Mouse (Mus musculus) embryonic facial prominence, embryonic 11.5 days (tissue): ENCODE measurements around the gene March1. TPM values are rescaled to one million over a fixed set of nuclear protein-coding genes. Genes with fewer than 3 reads are reported as not detected.

Experiments
- ATAC-seq: fragments of 200-750 bp; cut with Nextera tagmentation; replicated peaks from 2 replicates; pipeline ENCODE4 v1.8.0; 2017; ENCODE audit warnings: low read depth; ENCODE audit not compliant: insufficient number of reproducible peaks, low FRiP score, low TSS enrichment
- DNase-seq: peaks from one replicate; pipeline ENCODE4 v3.0.0-alpha.2; 2015; ENCODE audit warnings: low spot score
- H3K27ac ChIP-seq: fragments of 300-500 bp; sonication (generic); replicated peaks from 2 replicates; pipeline ENCODE4 v1.5.1; 2014; ENCODE audit warnings: mild to moderate bottlenecking, low read depth, low read length, control low read depth
- H3K27me3 ChIP-seq: fragments of 300-500 bp; sonication (generic); 2 replicates; pipeline ENCODE4 v1.6.1; 2014; ENCODE audit warnings: mild to moderate bottlenecking, low read length, moderate library complexity, mixed read lengths; ENCODE audit not compliant: control insufficient read depth, insufficient read depth
- H3K36me3 ChIP-seq: fragments of 300-500 bp; sonication (generic); replicated peaks from 2 replicates; pipeline ENCODE4 v1.6.1; 2014; ENCODE audit warnings: low read depth, mild to moderate bottlenecking, low read length, moderate library complexity, mixed read lengths; ENCODE audit not compliant: control insufficient read depth, insufficient read depth
- H3K4me1 ChIP-seq: fragments of 300-500 bp; sonication (generic); 2 replicates; pipeline ENCODE4 v1.6.1; 2014; ENCODE audit warnings: low read length, mixed read lengths; ENCODE audit not compliant: control insufficient read depth, insufficient read depth
- H3K4me2 ChIP-seq: fragments of 300-500 bp; sonication (generic); 2 replicates; pipeline ENCODE4 v1.6.1; 2014; ENCODE audit warnings: low read depth, mild to moderate bottlenecking, control low read depth, low read length, moderate library complexity
- H3K4me3 ChIP-seq: fragments of 300-500 bp; sonication (generic); 2 replicates; pipeline ENCODE4 v1.5.1; 2014; ENCODE audit warnings: low read depth, low read length, control low read depth
- H3K9ac ChIP-seq: fragments of 300-500 bp; sonication (generic); replicated peaks from 2 replicates; pipeline ENCODE4 v1.6.1; 2014; ENCODE audit warnings: mild to moderate bottlenecking, control low read depth, low read length
- H3K9me3 ChIP-seq: fragments of 300-500 bp; sonication (generic); replicated peaks from 2 replicates; pipeline ENCODE4 v1.6.1; 2016; ENCODE audit warnings: mild to moderate bottlenecking, low read length, inconsistent platforms, mixed read lengths; ENCODE audit not compliant: control insufficient read depth
- WGBS: fragments of 180-500 bp; shearing (Covaris S2); extraction: QIAGEN DNeasy Blood & Tissue Kit; methylation state at CpG from one replicate; pipeline ENCODE4 v1.1.7; 2014; 5-methylcytosine and 5-hydroxymethylcytosine counted together
- polyA plus RNA-seq: library from polyadenylated mRNA; unstranded; fragments of >200 nt; fragmentation: Nextera tagmentation; extraction: Ambion mirVana; gene quantifications from 2 replicates; pipeline ENCODE4 v1.2.1, GENCODE M21; 2014

March1 gene
- polyA plus RNA-seq, result 0.70 and 1.0 TPM in 2 replicates

DNA sequence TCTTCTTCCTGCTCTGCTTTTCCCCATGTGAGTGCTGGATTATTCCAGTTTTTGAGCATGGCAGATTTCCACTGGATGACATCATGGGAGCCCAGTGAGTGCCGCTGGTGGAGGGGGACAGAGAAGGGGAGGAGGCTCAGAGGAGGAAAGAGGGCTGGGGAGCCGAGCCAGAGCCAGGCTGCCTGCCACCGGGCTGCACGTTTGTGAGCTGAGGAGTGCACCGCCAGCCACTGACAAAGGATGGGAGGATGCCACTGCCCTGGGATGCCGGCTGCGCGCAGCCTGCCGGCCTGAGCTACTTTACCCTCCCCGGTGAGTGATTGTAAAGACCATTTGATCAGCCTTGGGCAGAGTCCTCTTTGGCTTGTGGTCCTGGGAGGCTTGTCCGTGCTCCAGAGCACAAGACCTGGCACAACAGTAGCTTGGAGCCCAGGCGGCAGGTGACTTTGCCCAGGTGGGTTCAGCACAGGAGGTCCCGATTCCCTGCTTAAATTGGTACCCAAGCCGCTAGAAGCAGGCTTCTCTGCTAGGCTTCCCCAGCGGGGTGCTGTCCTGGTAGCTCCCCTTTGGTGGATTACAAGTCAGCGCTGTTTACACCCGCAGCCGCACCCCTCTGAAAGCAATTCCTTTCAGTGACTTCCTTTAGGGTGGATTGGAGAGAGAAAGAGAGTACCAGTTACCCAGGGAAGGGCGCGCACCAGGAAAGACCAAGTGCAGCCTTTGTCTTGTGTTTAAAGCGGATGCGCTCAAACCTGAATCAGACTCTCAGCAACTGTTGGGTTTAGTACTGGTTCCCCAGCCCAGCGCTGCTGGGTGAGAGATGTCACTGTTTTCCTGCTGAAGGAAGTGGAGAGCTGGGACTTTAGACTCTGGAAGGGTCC, at the start of gene March1:
Gene March1, plus strand, starts transcription at position 30 of the 881 bp plus-strand sequence.
- no peaks in the 10 kb centered on the region for H3K36me3 ChIP-seq
- H3K4me3 ChIP-seq, result 0 out of 2 replicates have a peak within 1 kb of the TSS, but pooled peaks have one; percentile 6
- 1% methylated on average over 21 of the region's 23 CpGs for WGBS
- H3K9ac ChIP-seq, result no peak within 1 kb of the TSS
- no peaks in the 10 kb centered on the region for H3K9me3 ChIP-seq
- no peak for ATAC-seq
- DNase-seq, result no peak
- H3K27ac ChIP-seq, result no peak within 1 kb of the TSS
- H3K4me1 ChIP-seq, result no peaks in the 10 kb centered on the region
- H3K27me3 ChIP-seq, result peaks cover 13% of the 10 kb centered on the region
- peak within 1 kb of the TSS; percentile 30 for H3K4me2 ChIP-seq

DNA sequence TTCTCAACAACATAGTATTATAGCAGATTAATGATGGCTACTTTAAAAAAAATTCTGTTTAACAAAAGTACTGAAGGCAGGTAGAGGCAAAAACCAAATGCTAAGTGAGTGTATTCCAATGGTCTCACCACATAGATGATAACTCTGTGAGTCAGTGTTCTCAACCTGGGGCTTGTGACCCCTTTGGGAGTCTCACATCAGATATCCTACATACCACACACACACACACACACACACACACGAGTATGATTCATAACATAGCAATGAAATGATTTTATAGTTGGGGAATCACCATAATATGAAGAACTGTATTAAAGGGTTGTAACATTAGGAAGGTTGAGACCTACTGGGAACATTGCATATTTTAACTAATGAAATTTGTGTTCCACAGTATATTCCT, 30.8 kb upstream of the March1 start:
- Histone ChIP-seq H3K27me3 (no peaks in the 10 kb centered on the region), H3K4me2 (no peak overlapping the region), H3K4me3 (no peak overlapping the region), H3K9ac (no peak overlapping the region), H3K4me1 (no peaks in the 10 kb centered on the region), H3K36me3 (no peaks in the 10 kb centered on the region), H3K27ac (no peak overlapping the region), H3K9me3 (no peaks in the 10 kb centered on the region)
- ATAC-seq, result no peak
- 65% methylated on average over 1 of the region's 1 CpGs for WGBS
- DNase-seq, result no peak

DNA sequence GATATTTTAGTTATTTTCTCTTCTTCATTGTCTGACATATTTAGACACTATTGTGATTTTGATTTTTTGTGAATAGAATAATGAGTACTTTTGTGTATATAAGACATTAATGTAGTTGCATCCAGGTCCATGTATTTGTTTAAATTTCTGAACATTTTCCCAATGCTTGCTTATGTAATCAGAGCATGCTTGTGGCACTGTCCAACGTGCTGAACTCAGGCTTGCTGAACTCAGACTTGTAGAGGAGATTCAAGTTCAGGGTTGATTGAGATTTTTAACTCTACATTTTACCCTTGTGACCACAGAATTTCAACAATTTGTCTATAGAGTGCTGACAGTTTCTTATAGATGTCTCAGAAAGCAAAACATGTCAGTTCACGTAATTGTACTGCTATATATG, 14.5 kb upstream of the March1 start:
- Histone ChIP-seq H3K27ac (no peak overlapping the region), H3K4me1 (no peaks in the 10 kb centered on the region), H3K27me3 (no peaks in the 10 kb centered on the region), H3K4me3 (no peak overlapping the region), H3K36me3 (no peaks in the 10 kb centered on the region), H3K4me2 (no peak overlapping the region), H3K9ac (no peak overlapping the region), H3K9me3 (no peaks in the 10 kb centered on the region)
- ATAC-seq (no peak), DNase-seq (peak; percentile 66)
- 52% methylated on average over 2 of the region's 2 CpGs for WGBS

DNA sequence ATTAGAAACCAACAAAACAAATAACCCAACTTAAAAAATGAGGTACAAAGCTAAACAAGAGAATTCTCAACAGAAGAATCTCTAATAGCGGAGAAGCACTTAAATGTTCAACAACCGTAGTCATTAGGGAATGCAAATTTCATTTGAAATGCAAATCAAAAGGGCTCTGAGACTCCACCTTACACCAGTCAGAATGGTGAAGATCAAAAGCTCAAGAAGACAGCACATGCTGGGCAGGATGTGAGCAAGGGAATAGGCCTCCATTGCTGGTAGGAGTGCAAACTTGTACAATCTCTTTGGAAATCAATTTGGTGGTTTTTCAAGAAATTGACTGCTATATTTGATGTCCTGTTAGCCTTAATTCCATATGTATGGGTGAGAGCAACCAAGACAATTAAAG, 8.2 kb upstream of the March1 start:
- no peak for ATAC-seq

DNA sequence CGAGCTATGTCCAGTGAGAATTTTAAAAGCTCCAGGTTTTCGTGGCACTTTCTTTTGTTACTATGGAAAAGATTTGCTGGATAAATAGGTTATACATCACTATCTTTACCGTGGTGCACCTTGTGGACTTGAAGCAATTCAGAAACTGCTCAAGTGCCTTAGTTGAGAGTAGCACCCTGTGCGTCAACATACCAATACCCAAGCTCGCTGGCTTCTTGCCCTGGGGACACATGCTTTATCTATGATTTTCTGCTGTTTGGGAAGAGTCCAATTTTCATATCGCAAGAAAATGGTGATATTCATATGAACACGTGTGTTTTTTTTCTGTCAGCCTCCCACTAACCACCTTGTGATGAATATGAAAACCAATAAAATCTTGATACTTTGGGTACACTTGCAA, 1.3 kb downstream of the March1 start:
- Histone ChIP-seq H3K36me3 (no peaks in the 10 kb centered on the region), H3K27ac (no peak overlapping the region), H3K4me3 (no peak overlapping the region), H3K9me3 (no peaks in the 10 kb centered on the region), H3K27me3 (peaks cover 13% of the 10 kb centered on the region), H3K4me2 (no peak overlapping the region), H3K4me1 (no peaks in the 10 kb centered on the region), H3K9ac (no peak overlapping the region)
- DNase-seq (no peak), ATAC-seq (no peak)
- WGBS, result 29% methylated on average over 7 of the region's 7 CpGs

More for the DNA sequence above, 8.2 kb upstream of the March1 start:
- Histone ChIP-seq H3K4me1 (no peaks in the 10 kb centered on the region), H3K27me3 (no peaks in the 10 kb centered on the region), H3K4me3 (no peak overlapping the region), H3K27ac (no peak overlapping the region), H3K9me3 (no peaks in the 10 kb centered on the region), H3K36me3 (no peaks in the 10 kb centered on the region), H3K9ac (no peak overlapping the region), H3K4me2 (no peak overlapping the region)
- 69% methylated on average over 2 of the region's 2 CpGs for WGBS
- DNase-seq, result no peak

DNA sequence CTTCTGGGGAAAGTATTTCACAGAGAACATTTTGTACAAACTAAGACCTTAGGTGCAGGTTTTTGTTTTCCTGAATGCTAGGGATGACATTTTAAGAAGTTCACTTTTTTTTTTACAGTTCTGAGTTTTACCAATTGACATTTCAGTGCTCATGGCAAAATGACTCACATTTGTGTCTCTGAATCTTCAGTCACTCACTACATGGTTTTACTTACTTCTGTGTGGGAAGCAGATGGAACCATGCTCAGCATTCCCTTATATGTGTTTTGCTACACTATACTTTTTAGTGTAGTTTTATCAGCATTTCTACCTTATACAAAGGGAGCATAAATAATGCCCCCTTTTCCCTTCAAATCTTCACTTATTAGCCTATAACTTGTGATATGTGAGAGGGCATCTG, 27.2 kb downstream of the March1 start:
- ATAC-seq (no peak), DNase-seq (no peak)
- no peaks in the 10 kb centered on the region for H3K27me3 ChIP-seq
- no peak overlapping the region for H3K27ac ChIP-seq
- H3K4me2 ChIP-seq, result no peak overlapping the region
- no peak overlapping the region for H3K9ac ChIP-seq
- H3K4me1 ChIP-seq, result no peaks in the 10 kb centered on the region
- H3K36me3 ChIP-seq, result no peaks in the 10 kb centered on the region
- no peaks in the 10 kb centered on the region for H3K9me3 ChIP-seq
- H3K4me3 ChIP-seq, result no peak overlapping the region

DNA sequence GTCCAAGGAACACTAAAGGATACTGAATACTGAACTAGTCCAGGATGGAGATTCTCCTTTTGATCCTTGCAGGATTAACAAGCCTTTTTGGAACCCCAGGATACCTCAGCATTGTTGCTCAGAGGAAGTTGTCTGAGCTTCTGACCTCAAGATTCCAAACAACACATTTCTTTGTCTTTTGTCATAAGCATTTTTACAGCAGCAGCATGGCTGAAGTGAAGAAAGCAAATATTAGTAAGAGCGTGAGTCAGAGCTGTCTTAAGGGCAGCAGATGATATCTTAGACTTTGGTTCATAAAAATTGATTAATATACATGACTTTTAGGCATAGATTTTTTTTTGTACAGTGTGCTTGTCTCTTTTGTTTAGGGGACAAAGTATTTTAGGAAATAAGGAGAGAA, 27.8 kb downstream of the March1 start:
- Histone ChIP-seq H3K9ac (no peak overlapping the region), H3K36me3 (no peaks in the 10 kb centered on the region), H3K4me1 (no peaks in the 10 kb centered on the region), H3K27me3 (no peaks in the 10 kb centered on the region), H3K4me3 (no peak overlapping the region), H3K27ac (no peak overlapping the region), H3K4me2 (no peak overlapping the region), H3K9me3 (no peaks in the 10 kb centered on the region)
- 80% methylated on average over 1 of the region's 1 CpGs for WGBS
- ATAC-seq (no peak), DNase-seq (no peak)

DNA sequence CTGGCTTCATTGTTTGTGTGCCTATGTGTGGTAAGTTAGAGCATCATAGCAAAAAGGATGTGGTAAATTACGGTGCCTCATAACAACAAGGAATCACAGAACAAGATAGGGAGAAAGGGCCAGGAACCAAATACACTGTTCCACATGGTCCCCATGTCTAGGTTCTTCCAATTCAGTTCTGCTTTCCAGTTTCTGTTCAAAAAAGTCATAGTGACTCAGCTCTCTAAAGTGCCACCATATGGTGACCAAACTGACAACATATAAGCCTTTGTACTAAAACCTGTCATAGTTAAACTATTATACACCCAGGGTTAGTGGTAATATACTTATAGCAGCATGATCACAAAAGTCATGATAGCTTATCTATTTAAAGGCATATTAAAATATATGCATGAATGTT, 28.2 kb downstream of the March1 start:
- no peak for DNase-seq
- no peak for ATAC-seq
- no peak overlapping the region for H3K9ac ChIP-seq
- no peaks in the 10 kb centered on the region for H3K36me3 ChIP-seq
- no peak overlapping the region for H3K4me2 ChIP-seq
- H3K9me3 ChIP-seq, result no peaks in the 10 kb centered on the region
- H3K27ac ChIP-seq, result no peak overlapping the region
- H3K4me3 ChIP-seq, result no peak overlapping the region
- no peaks in the 10 kb centered on the region for H3K27me3 ChIP-seq
- 88% methylated on average over 1 of the region's 1 CpGs for WGBS
- no peaks in the 10 kb centered on the region for H3K4me1 ChIP-seq
